Mouse (Mus musculus): ENCODE results near the gene Fam120c.
"Not testable (repeated sequence)": the region's sequence is repeated elsewhere in the genome, so short reads cannot be mapped to it uniquely, and the experiment has no call there.

GRCm38 (mm10) chrX:151493269-151493668 lies 149.3 kb downstream of the Fam120c start:
- not testable (repeated sequence) for TF ChIP-seq POLR2A (IDR thresholded peaks at IDR 0.05; ENCODE audit: control insufficient read depth, low read depth, low read length); CTCF (IDR thresholded peaks at IDR 0.05; ENCODE audit: control insufficient read depth, insufficient read depth, insufficient replicate concordance, low read depth, low read length)
